Mouse (Mus musculus): ENCODE data around the gene 2200002D01Rik.

DNA sequence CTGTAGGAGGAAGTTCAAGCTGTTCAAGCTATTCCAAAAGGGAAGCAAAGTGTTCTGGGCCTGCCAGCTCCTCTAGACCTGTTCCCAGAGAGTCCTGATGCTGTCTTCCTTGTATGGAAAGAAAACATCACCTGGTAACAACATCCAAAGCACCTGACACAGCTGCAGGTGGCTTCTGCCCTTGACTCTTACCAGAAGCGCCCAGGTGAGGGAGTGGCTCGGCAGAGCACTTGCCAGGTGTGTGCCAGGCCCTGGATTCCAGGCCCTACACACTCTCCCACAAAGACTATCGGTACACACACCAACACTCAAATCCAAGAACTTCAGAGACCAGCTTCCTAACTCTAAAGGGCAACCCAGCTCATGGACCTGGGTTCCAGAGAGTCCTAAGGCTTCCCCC is 15.6 kb upstream of the 2200002D01Rik start:
- TF ChIP-seq CTCF (IDR thresholded peaks at IDR 0.05; ENCODE audit: borderline replicate concordance, insufficient read depth, low read length) (no peak), POLR2A (IDR thresholded peaks at IDR 0.05; ENCODE audit: low read depth, low read length) (no peak)

Data from embryonic fibroblast, embryonic 13.5 days (primary cell).